Mouse (Mus musculus) adipocyte (in vitro differentiated cells): Measurements from ENCODE around the gene Gm5169.
"Not testable (repeated sequence)": the region's sequence is repeated elsewhere in the genome, so short reads cannot be mapped to it uniquely, and the experiment has no call there.

Experiments
- DNase-seq: peaks from one replicate; pipeline ENCODE4 v3.0.0-alpha.2; 2016; ENCODE audit warnings: low spot score

The Gm5169 gene

DNA sequence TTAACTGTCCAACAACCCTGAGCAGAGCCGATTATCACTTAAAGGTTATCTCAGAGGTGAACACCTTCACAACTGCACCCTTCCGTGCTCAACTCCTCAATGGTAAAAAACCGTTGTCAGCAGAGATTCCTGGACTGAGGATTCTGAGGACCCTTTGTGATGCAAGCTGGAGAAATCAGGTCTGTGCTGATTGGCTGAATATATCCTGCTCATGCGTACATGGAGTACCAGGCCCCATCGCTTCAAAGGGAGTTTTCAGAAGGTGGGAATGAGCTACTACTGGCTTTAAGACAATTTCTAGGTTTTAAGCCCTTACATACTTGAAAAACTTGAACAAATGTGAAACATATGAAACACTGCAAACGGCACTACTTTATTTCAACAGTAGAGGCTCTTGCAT is at the start of gene Gm5169:
Gene Gm5169, minus strand, starts transcription at position 101 of the 400 bp plus-strand sequence.
- not testable (repeated sequence) for DNase-seq

DNA sequence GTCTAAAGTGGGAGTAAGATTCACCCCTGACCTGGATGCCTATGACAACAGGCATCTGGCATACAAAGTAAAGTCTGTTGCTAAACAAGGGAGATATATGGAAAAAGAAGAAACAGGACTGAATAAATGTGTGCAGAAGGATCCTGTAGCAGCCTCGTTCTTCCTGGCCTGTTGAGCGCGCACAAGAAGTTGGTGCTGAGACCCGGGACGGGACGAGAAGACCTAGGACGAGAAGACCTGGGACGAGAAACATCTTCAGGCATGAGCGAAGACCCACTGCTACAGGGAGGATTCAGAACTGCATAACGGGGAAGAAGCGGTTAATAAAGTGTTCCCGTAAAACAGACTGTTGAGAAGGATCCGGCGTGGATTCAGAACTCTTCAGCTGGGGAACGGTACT is 46.2 kb upstream of the Gm5169 start:
- not testable (repeated sequence) for DNase-seq
